Mouse (Mus musculus): ENCODE measurements around the gene Klc1. TPM values are rescaled to one million over a fixed set of nuclear protein-coding genes. Genes with fewer than 3 reads are reported as not detected.

Klc1 gene
- total RNA-seq, 2 experiments from 2014 or later: 856 to 890 TPM

DNA sequence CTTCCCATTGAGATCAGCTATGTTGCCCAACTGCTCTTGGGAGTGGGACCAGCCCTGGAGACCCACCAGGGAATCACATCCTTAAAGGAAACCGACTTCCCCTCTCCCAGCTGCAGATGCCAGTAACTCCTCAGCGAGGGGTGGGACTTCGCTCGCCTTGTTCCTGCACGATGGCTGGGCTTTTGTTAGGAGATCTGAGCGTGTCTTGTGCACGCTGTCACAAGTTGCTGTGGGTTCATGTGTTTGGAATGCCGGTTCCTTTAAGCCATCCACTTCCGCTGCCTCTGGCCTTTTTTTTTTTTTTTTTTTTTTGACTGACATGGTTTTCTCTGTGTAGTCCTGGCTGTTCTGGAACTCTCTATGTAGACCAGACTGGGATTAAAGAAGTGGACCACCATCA is 21.3 kb upstream of the Klc1 start:
- no peak for DNase-seq (ENCODE audit: low spot score in 2 of 2)
- intact Hi-C loops (cut with DNase I): no loop called here

DNA sequence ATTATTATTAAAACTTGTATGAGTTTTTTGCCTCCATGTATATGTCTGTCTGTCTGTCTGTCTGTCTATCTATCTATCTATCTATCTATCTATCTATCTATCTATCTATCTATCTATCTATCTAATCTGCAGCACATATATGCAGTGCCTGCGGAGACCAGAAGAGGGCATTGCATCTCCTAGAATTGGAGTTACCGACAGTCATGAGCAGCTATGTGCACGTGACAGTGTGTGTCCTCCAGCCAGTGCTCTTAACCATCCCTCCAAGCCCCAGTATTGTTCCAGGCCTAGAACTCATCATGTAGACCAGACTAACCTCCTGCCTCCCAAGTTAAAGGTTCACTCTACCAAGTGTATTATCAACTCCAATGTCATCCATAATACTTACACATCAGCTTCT is 19.9 kb upstream of the Klc1 start:
- DNase-seq (ENCODE audit: low spot score in 2 of 2): peak; percentile 77 to 78
- intact Hi-C loops (cut with DNase I): no loop called here

DNA sequence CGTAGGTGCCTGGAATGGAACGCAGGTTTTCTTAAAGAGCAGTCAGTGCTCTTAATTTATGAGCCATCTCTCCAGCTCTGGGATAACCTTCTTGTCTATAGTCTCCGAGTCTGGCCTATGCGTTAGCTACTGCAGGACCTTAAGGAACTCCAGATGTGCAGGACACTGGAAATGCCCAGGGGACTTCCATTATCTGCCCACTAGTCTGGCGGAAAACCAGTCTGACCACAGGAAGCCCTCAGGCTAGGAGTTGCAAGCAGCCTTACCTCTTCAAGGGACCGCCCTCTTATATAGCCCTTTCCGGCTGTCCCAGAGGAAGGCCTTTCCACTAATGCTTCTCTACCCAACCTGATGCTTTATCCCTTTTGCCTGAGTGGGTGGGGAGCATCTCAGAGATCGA is 17.3 kb upstream of the Klc1 start:
- intact Hi-C loops (cut with DNase I): no loop called here

DNA sequence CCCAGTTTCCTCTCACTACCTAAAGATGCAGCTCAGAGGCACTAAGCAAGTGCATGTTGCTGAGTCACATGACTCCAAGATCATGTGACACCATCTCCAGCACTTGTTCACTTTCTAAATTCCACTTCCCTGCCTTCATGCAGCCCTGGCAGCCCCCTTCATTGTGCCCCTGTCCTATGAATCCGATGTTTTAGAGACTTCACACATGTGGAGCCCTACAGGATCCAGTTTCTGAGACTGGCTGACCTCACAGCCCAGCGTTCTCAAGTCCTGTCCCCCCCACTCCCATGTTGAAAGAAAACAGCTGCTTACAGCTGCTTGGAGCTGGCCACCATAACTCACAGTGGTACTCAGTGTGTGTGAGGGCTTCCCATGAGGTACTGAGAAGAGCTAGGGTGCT is 15.2 kb upstream of the Klc1 start:
- no peak for DNase-seq (ENCODE audit: low spot score in 2 of 2)
- intact Hi-C loops (cut with DNase I): no loop called here

More for the DNA sequence above, 17.3 kb upstream of the Klc1 start:
- no peak for DNase-seq (ENCODE audit: low spot score in 2 of 2)

DNA sequence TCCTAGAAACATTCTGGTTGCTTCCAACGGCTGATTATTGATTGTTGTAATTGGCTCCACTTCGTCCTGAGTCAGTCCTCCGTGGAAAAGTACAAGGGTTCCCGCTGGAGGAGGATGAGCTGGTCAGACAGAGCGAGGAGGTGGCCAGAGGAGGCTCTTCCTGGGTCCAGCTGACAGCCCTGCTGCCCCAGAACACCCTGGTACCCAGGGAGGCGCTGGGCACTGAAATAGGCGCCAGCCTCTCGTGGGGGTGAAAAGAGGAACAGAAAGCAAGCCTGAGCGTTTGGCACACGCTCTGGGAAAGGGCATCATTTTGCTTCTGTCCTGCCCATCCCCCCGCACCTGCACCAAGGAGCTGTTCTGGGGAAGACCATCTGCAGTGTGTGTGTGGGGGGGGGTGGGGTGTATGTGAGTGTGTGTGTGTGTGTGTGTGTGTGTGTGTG is 14.6 kb upstream of the Klc1 start:
- intact Hi-C loops (cut with DNase I): no loop called here
- DNase-seq (ENCODE audit: low spot score in 2 of 2): no peak

DNA sequence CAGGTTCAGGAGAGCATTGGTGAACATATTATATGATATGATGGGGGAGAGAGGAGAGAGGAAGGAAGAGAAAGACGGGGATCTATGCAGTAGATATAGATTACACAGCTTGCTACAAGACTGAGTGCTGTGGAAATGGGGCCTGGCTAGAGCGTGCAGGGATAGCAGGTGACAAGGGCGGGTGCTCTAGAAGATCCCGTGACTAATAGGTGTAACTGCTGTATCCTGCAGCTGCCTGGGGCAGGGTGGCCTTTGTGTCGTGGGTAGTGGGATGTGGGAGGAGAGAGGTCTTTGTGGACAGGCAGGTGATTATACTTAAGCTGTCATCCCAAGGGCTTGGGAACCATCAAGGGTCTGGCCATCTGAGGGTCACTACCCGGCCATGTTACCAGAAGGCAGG is 13.4 kb upstream of the Klc1 start:
- intact Hi-C loops (cut with DNase I): no loop called here
- no peak for DNase-seq (ENCODE audit: low spot score in 2 of 2)

DNA sequence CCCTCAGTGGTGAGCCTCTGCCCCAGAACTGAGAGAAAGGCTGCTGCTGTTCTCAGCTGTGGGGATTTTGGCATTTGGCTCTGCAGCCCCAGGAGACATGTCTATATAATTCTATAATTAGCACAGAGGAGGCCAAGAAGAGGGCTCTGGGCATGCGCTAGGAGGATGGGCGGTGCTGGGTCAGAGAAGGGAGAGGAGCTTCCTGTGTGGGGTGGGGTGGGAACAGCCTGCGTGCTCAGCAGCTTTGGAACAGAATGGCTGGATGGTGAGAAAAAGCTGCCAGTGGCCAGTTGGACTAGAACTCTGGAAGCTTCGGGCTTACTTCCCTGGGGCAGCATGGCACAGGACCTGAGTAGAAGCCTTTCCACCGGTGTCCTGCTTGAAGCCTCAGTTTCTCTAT is 12.6 kb upstream of the Klc1 start:
- intact Hi-C loops (cut with DNase I): no loop called here
- peak in 1 of 2 experiments; percentile 42 for DNase-seq (ENCODE audit: low spot score in 2 of 2)

DNA sequence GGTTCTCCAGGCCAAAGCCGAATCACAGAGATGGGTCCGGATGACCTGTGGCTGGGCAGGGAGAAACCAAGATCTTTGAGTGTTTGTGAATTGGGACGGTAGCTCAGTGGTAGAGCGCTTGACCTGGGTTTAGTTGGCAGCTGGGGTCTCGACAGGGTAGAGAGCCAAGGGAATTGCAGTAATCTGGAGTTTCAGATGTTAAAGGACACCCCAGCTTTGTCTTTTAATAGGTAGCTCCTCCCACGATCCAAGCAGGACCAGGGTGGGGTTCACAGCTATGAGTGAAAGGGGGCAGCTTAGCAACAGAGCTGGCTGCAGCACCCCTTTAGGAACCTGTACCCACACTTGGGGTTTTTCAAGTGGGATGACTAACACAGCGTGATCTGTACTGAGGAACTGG is 11.2 kb upstream of the Klc1 start:
- intact Hi-C loops (cut with DNase I): no loop called here
- DNase-seq (ENCODE audit: low spot score in 2 of 2): no peak

DNA sequence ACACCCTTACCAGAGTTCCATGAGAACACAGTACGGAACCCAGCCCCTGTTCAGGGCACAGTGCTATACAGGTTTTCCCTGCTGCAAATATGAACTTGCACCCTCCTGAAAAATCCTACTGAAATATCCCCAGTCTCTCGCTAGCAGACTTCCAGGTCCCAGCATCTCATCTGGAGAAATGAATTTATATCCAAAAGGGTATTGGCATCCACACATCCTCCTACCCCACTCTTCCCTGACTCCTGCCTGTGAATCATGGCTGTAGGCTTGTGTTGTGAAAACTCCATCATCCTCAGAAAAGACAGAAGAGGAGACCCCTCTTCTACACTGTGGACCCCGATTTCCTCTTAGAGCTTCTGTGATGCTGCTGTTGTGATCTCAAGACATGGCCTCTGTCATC is 7.9 kb upstream of the Klc1 start:
- intact Hi-C loops (cut with DNase I): no loop called here

DNA sequence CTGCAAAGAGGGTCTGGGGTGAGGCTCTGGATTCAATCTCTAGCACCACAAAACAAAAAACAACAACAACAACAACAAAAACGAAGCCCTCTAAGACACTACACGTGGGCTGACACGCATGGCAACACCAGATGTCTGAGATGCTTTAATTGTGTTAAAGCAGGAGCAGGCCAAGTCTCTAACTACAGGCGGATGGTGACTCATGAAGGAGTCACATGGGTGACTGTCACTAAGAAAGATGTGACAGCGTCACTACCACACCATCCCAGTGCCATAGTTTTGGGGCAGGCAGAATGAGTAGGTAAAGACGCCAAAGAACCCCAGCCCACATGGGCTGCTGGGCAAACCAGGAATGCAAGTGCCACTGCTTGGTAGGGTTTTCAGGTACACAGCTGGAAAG is 6.2 kb upstream of the Klc1 start:
- intact Hi-C loops (cut with DNase I): no loop called here
- peak in 1 of 2 experiments; percentile 54 for DNase-seq (ENCODE audit: low spot score in 2 of 2)

More for the DNA sequence above, 7.9 kb upstream of the Klc1 start:
- no peak for DNase-seq (ENCODE audit: low spot score in 2 of 2)

DNA sequence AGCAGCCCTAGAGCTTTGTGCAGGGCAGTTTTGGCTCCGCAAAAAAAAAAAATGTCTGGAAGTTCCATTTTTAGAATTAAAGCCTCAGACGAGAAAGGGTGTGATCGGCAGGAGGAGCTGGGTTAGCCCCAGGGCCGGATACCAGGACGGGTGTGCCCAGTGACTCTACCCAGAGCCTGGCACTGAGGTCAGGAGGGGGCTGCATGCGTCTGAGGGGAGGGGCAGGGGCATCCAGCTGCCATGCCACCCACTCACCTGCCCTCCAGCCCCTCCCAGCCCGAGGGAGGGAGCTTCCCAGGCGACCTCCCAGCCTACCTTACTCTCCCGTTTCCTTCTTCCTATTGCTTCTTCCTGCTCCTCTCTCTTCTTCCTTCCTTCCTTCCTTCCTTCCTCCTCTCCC is 5.3 kb upstream of the Klc1 start:
- DNase-seq (ENCODE audit: low spot score in 2 of 2): no peak
- intact Hi-C loops (cut with DNase I): no loop called here

DNA sequence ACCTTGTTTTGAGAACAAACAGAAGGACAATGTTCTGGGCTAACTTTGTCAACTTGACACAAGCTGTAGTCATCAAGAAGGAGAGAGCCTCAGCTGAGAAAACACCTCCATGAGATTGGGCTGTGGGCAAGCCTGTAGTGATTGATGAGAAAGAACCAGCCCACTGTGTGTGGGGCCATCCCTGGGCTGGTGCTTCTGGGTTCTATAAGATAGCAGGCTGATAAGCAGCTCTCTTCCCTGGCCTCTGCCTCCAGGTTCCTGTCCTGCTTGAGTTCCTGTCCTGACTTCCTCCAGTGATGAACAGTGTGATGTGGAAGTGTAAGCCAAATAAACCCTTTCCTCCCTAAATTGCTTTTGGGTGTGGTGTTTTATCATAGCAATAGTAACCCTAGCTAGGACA is 3.9 kb upstream of the Klc1 start:
- no peak for DNase-seq (ENCODE audit: low spot score in 2 of 2)
- intact Hi-C loops (cut with DNase I): no loop called here

DNA sequence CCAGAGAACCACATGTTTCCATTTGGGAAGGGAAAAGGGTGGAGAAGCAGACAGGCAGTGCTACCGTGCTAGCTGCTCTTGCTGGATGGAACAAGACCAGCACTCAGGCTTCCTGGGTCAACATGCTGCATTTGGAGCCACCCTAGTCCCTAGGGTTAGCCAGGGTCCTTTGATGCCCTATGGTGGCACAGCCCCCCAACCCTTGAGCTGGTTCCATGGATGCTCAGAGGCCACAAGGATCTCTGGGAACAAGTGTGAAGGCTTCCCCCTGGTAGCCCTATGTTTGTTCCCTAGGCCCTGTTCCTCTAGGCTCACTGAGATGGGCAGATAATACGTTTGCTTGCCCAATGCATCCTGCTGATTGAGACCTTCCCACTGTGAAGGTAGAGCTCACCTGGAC is 3.4 kb upstream of the Klc1 start:
- no peak for DNase-seq (ENCODE audit: low spot score in 2 of 2)
- intact Hi-C loops (cut with DNase I): no loop called here

DNA sequence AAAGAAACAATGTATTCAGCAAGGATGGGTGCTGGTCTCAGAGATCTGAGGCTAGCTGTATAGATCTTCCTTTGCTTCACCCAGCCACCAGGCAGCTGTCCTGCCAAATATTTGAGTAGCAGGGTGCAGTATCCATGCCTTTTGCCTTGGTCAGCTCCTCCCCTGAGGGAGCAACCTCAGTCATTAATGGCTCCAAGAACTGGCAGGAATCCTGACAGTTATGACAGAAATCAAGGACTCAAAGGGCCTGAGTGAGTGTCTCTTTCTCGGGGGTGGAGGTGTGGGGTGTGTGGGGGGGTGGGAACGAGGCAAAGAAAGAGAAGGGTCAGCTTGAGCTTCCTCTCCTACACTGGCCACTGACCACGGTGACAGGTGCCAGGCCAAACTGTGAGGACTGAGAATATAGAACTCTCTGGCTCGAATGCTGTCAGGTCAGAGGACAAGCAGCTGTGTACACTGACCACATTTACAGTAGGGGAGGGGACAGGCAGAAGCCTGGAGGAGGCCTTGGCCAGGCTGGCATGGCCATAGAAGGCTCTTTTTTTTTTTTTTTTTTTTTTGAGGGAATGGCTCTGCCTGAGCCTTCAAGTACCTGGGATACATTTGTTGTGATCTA is 2.5 kb upstream of the Klc1 start:
- no peak for DNase-seq (ENCODE audit: low spot score in 2 of 2)
- intact Hi-C loops (cut with DNase I): no loop called here

DNA sequence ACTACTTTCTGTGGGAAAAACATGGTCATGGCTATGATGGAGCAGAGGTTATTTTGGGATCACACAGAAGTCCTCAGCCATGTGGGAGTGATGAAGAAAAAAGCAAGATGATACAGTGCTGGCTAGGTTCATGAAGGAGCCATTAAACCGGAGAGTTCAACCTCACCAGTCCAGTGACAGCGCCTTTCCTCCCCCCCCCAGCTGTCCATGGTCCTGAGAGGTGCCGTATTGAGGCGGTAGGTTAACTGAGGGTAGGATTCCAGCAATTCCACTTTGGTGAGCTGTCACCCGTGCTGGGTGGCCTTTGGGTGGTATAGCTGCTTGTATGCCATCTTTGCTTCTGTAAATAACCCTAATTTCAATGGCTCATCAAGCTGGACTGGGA is 2.0 kb upstream of the Klc1 start:
- no peak for DNase-seq (ENCODE audit: low spot score in 2 of 2)
- intact Hi-C loops (cut with DNase I): no loop called here

DNA sequence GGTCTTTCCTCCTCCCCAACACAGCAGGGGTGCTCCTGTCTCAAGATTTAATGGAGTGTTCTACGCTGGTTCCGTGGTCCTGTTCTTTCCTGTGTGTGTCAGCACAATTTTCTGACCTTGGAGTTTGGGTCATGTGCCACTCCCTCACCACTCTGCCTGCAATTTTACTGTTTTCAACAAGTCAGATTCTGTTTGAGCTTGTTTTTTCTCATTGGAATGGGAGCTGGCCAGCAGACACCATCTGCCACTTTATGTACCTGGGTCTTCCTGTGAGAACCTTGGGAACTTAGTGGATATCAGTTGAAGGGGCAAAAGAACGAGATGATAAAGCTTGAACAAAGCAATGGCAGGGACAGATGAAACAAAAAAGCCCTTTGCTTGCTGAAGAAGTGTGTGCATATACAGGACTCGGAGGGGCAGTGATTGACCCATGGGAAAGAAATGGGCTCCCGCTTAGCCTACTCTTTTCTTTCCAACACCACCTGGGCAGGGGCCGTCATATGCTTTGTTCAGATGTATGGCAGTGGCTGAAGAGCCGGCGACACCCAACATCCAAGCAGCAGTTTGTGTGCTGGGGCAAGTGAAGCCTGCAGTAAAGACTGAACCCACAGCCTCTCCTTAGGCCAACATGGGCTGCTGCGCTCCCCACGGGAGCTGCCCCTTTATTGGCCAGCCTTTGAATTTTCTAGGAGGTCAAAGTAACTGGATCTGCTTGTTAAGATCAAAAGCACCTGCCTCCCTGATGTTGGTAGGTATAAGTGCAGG is 906 bp upstream of the Klc1 start:
- intact Hi-C loops (cut with DNase I): no loop called here

DNA sequence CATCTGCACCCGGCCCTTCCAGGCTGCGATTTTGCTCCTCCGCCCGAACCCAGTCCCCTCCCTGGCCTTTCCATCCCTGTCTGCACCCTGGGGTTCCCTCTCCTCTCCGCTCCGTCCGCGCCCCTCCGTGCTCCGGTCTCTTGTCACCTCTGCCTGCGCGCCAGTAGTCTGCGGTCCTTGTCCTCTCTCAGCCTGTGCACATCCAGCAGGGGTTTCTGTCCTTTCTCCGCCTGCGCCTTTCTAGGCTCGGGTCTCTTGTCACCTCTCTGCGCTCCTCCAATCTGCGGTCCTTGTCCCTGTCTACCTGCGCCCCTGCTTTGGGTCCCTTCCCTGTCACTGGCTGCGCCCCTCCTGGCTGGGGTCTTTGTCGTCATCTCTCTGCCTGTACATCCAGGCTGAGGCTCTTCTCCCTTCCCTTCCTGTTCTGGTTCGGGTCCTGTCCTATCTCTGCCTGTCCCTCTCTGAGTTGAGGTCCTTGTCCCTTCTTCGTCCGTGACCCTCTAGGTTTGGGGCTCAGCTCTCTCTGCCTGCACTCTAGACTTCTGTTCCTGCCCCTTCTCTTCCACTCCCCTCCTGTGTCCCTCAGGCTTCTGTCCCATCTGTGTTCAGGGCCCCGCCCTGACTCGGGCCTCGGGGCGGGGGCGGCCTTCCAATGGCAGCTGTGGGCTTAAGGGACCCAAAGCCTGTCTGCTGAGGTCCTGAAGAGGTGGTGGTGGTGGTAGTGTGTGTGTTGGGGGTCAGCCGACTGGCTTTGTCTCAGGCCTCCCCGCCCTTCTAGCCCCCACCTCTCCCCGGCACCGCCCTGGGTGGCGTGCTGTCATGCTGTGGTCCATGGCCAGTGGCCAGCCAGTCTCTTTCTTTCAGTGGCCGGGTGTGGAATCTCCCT is 770 bp downstream of the Klc1 start:
- peak; percentile 27 to 43 for DNase-seq (ENCODE audit: low spot score in 2 of 2)
- intact Hi-C loops (cut with DNase I): no loop called here

More for the DNA sequence above, 906 bp upstream of the Klc1 start:
- DNase-seq (ENCODE audit: low spot score in 2 of 2): no peak

DNA sequence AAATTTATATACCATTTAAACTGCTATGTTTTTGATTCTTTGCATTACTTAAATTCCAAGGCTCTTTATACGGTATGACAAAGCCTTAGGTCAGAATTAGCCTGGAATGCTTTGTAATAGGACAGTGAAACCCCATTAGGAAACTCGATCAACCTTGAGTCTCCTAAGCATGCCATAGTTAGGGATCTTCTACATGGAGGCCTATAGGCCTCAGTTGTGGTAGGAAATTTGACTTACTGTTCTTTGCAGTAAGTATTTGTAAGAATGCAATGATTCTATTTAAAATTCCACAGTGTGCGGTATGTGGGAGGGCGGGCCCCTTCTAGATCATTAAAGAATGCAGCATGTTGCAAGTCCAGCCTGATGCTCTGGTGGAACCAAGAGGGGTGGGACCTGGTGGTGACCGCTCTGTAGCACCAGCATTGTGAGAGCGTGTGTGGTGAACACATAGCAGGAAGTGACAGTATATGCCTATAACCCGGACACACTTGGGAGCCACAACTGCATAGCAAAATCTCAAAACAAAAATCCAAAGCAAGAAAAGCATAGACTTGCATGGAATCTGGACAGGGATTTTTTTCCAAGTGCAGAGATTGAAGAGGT is 1.8 kb downstream of the Klc1 start:
- intact Hi-C loops (cut with DNase I): no loop called here
- no peak for DNase-seq (ENCODE audit: low spot score in 2 of 2)

DNA sequence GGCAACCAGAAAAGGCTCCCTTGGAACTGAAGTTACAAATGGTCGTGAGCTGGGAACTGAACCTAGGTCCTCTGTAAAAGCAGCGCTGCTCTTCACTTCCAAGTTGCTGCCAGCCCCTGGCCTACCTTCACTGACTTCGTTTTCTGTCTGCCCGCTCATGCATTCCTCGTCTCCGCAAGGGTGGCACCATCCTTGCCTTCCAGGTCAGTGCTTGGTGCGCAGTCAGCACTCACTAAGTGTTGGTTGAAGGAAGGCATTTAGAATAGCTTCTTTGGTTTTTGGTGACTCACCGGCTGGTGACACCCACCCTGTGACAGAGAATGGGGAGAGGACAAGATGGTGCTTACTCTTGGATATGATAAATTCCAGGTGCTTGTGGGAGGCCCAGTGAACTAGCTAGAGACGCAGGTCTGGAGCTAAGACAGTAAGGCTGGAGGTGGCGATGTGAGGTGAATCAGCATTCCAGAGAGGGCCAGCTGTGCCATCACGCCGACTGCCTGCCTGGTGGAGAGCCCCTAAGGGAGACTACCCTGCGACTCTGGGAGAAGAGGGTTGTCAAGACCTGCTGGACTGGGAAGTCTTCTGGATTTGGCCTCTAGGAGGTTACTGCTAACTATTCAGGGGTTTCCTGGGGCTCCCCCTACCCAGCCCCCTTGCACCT is 4.1 kb downstream of the Klc1 start:
- intact Hi-C loops (cut with DNase I): no loop called here
- no peak for DNase-seq (ENCODE audit: low spot score in 2 of 2)
